Mouse (Mus musculus) cortical plate, adult 2 months (tissue): ENCODE results near the gene Spata18. TPM values are rescaled to one million over a fixed set of nuclear protein-coding genes. Genes with fewer than 3 reads are reported as not detected.

Source experiments
- H3K27ac ChIP-seq: fragments of 200-500 bp; 2 replicates; pipeline ENCODE4 v1.5.1; 2012; ENCODE audit warnings: low read length, control low read depth, inconsistent platforms; ENCODE audit not compliant: insufficient read depth
- H3K4me1 ChIP-seq: fragments of 200-500 bp; 2 replicates; pipeline ENCODE4 v1.6.1; 2011; ENCODE audit warnings: low read length; ENCODE audit not compliant: control insufficient read depth, insufficient read depth
- H3K4me3 ChIP-seq: fragments of 200-500 bp; 2 replicates; pipeline ENCODE4 v1.5.1; 2011; ENCODE audit warnings: mild to moderate bottlenecking, low read length, control low read depth; ENCODE audit not compliant: insufficient read depth
- CTCF ChIP-seq: fragments of 200-500 bp; IDR thresholded peaks from 2 replicates; pipeline ENCODE4 v1.5.1; 2011; ENCODE audit warnings: mild to moderate bottlenecking, control low read depth, low read length; ENCODE audit not compliant: insufficient read depth; ENCODE audit errors: extremely low read depth
- POLR2A ChIP-seq: fragments of 200-500 bp; IDR thresholded peaks from 2 replicates; pipeline ENCODE4 v1.6.1; 2011; ENCODE audit warnings: mild to moderate bottlenecking, low read length, control low read depth; ENCODE audit not compliant: insufficient read depth; ENCODE audit errors: extremely low read depth
- polyA plus RNA-seq: library from polyadenylated mRNA; depleted of rRNA; stranded (reverse); fragments of >200 nt; gene quantifications from 2 replicates; pipeline ENCODE4 v1.2.3, GENCODE M21; 2012; rRNA removed

The Spata18 gene
- polyA plus RNA-seq, 1 experiment = 0.33 TPM

GRCm38 (mm10) chr5:73712852-73713251 is 61.7 kb downstream of the Spata18 start:
- TF ChIP-seq CTCF (no peak), POLR2A (no peak)
- H3K4me3 ChIP-seq = no peak overlapping the region
- H3K4me1 ChIP-seq = no peaks in the 10 kb centered on the region
- H3K27ac ChIP-seq = no peak overlapping the region

DNA sequence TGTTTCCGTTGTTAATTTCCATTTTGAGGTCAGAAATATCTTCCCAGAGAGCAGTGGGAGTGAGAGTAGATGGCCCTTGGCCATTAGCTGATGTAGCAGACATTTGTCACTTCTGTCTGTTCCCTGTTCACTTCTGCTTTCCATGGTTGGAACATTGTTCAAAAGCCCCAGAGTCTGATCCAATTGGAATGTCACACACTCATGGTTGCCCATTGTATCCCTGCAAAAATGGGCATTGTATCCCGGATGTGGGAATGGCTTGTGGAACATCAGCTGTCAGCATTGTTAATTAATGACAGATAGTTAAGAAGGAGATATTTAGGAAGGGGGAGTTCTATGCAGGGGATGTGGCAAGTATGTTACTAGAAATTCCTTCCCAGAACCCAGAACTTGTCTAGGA is 65.8 kb downstream of the Spata18 start:
- no peak for TF ChIP-seq CTCF
- no peak for TF ChIP-seq POLR2A
- no peak overlapping the region for H3K4me3 ChIP-seq

DNA sequence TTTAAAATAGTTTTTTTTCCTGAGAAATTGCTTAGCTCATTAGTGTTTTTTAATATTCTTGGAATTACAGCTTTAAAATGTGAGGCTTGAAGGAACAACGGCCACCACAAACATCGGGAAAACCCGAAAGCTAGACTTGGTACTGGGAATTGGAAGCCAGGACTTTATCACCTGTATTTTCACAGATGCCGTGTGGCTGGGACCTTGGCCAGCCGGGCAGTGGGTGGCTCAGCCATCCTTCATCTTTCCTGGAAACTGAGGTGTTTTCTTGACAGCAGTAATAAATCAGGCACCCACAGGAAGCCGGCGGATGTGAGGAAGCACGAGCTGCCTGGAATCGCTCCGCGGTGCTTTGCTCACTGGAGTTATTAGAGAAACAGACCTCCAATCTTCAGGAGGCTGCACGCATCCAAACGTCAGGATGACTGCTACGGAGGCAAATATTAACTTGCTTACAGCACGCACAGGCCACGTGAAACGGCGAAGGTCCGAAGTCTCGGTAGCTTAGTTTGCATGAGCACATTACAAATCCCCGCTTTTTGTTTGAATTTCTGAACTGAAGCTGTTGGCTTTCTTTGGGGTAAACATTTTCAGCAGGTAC is 70.6 kb downstream of the Spata18 start:
- H3K4me3 ChIP-seq = no peak overlapping the region
- no peaks in the 10 kb centered on the region for H3K4me1 ChIP-seq
- no peak overlapping the region for H3K27ac ChIP-seq
- TF ChIP-seq POLR2A = no peak
- TF ChIP-seq CTCF = no peak

More for the DNA sequence above, 65.8 kb downstream of the Spata18 start:
- H3K27ac ChIP-seq = no peak overlapping the region
- no peaks in the 10 kb centered on the region for H3K4me1 ChIP-seq

GRCm38 (mm10) chr5:73725981-73726380 is 74.8 kb downstream of the Spata18 start:
- no peak overlapping the region for H3K4me3 ChIP-seq
- TF ChIP-seq CTCF (no peak), POLR2A (no peak)
- H3K4me1 ChIP-seq = no peaks in the 10 kb centered on the region
- H3K27ac ChIP-seq = no peak overlapping the region

- TF ChIP-seq CTCF (no peak), POLR2A (no peak)
- Histone ChIP-seq H3K4me3 (no peak overlapping the region), H3K27ac (no peak overlapping the region), H3K4me1 (no peaks in the 10 kb centered on the region)
These were observed 77.5 kb downstream of the Spata18 start for GRCm38 (mm10) chr5:73728651-73729050.

Other genes starting within 250 kb of the Spata18 start
- 2.8 and 3.6 TPM in 2 replicates for gene Cwh43, start 245.3 kb upstream of the Spata18 start, polyA plus RNA-seq
- gene Dcun1d4, start 170.4 kb upstream of the Spata18 start, polyA plus RNA-seq = 57.6 and 58.1 TPM in 2 replicates
- 0.02 TPM in 1 of 2 replicates, not detected in the other for gene Lrrc66, start 18.9 kb upstream of the Spata18 start, polyA plus RNA-seq
- gene Sgcb, start 3.6 kb upstream of the Spata18 start, polyA plus RNA-seq = 48.6 and 50.3 TPM in 2 replicates